Mouse (Mus musculus): ENCODE data around the gene Aqp5. TPM values are rescaled to one million over a fixed set of nuclear protein-coding genes. Genes with fewer than 3 reads are reported as not detected.
A peak's percentile ranks its signal among the peaks of the same experiment; 100 is the strongest.

Aqp5 gene
- 1.6 and 2.9 TPM in 2 replicates for total RNA-seq (2012; rRNA removed)

GRCm38 (mm10) chr15:99590429-99591084 is at the start of gene Aqp5:
Gene Aqp5, plus strand, starts transcription at chr15:99590782.
- no peak for TF ChIP-seq HCFC1 (IDR thresholded peaks at IDR 0.05; ENCODE audit: borderline replicate concordance, insufficient read depth, low read length)
- TF ChIP-seq CHD2 (IDR thresholded peaks at IDR 0.05; ENCODE audit: low read depth, low read length), result no peak
- no peak for TF ChIP-seq ZNF384 (IDR thresholded peaks at IDR 0.05; ENCODE audit: low read depth, low read length)
- no peak for TF ChIP-seq ZC3H11A (IDR thresholded peaks at IDR 0.05; ENCODE audit: borderline replicate concordance, low read depth, low read length)
- no peak for TF ChIP-seq MAFK (IDR thresholded peaks at IDR 0.05; ENCODE audit: insufficient read depth, low read depth, low read length)
- Histone ChIP-seq H3K9me3 (ENCODE audit: control insufficient read depth, insufficient read depth, low read depth, low read length) (no peaks in the 10 kb centered on the region), H3K4me3 (ENCODE audit: insufficient read depth in 1 of 2, low read depth in 1 of 2, low read length in 2 of 2, poor library complexity in 1 of 2, severe bottlenecking in 1 of 2) (peak within 1 kb of the TSS; percentile 69 to 70), H3K9ac (ENCODE audit: insufficient read depth, low read depth, low read length, poor library complexity, severe bottlenecking) (peak within 1 kb of the TSS; percentile 64), H3K36me3 (ENCODE audit: control insufficient read depth, insufficient read depth, low read length, poor library complexity, severe bottlenecking) (no peaks in the 10 kb centered on the region), H3K27ac (ENCODE audit: insufficient read depth, low read depth, low read length, poor library complexity, severe bottlenecking) (no peak within 1 kb of the TSS), H3K4me1 (ENCODE audit: control insufficient read depth in 2 of 2, insufficient read depth in 2 of 2, low read length in 2 of 2, poor library complexity in 1 of 2) (peaks cover 0 to 3% of the 10 kb centered on the region in 2 experiments; a peak in 1 of 4 replicates)
- in situ Hi-C loops (cut with MboI; ENCODE audit: low sequenced_read_pairs in 2 of 2, unreplicated experiment in 2 of 2), result no loop called here
- DNase-seq (ENCODE audit: low read depth, low spot score), result no peak

GRCm38 (mm10) chr15:99544047-99544446 is 46.5 kb upstream of the Aqp5 start:
- no peak overlapping the region for H3K4me3 ChIP-seq (ENCODE audit: insufficient read depth in 1 of 2, low read depth in 1 of 2, low read length in 2 of 2, poor library complexity in 1 of 2, severe bottlenecking in 1 of 2)
- DNase-seq (ENCODE audit: low read depth, low spot score), result no peak
- peaks cover 0 to 3% of the 10 kb centered on the region in 2 experiments; a peak in 3 of 4 replicates for H3K4me1 ChIP-seq (ENCODE audit: control insufficient read depth in 2 of 2, insufficient read depth in 2 of 2, low read length in 2 of 2, poor library complexity in 1 of 2)
- H3K27ac ChIP-seq (ENCODE audit: insufficient read depth, low read depth, low read length, poor library complexity, severe bottlenecking), result no peak overlapping the region
- no peaks in the 10 kb centered on the region for H3K36me3 ChIP-seq (ENCODE audit: control insufficient read depth, insufficient read depth, low read length, poor library complexity, severe bottlenecking)
- in situ Hi-C loops (cut with MboI; ENCODE audit: low sequenced_read_pairs in 2 of 2, unreplicated experiment in 2 of 2), result no loop called here
- TF ChIP-seq MAFK (IDR thresholded peaks at IDR 0.05; ENCODE audit: insufficient read depth, low read depth, low read length), result no peak
- no peak for TF ChIP-seq CHD2 (IDR thresholded peaks at IDR 0.05; ENCODE audit: low read depth, low read length)
- TF ChIP-seq ZC3H11A (IDR thresholded peaks at IDR 0.05; ENCODE audit: borderline replicate concordance, low read depth, low read length), result no peak
- no peak for TF ChIP-seq HCFC1 (IDR thresholded peaks at IDR 0.05; ENCODE audit: borderline replicate concordance, insufficient read depth, low read length)
- no peak for TF ChIP-seq ZNF384 (IDR thresholded peaks at IDR 0.05; ENCODE audit: low read depth, low read length)
- no peak overlapping the region for H3K9ac ChIP-seq (ENCODE audit: insufficient read depth, low read depth, low read length, poor library complexity, severe bottlenecking)
- H3K9me3 ChIP-seq (ENCODE audit: control insufficient read depth, insufficient read depth, low read depth, low read length), result no peaks in the 10 kb centered on the region

GRCm38 (mm10) chr15:99546596-99546995 is 44.0 kb upstream of the Aqp5 start:
- in situ Hi-C loops (cut with MboI; ENCODE audit: low sequenced_read_pairs in 2 of 2, unreplicated experiment in 2 of 2), result no loop called here
- H3K27ac ChIP-seq (ENCODE audit: insufficient read depth, low read depth, low read length, poor library complexity, severe bottlenecking), result no peak overlapping the region

GRCm38 (mm10) chr15:99547732-99548131 is 42.9 kb upstream of the Aqp5 start:
- no peak for TF ChIP-seq CHD2 (IDR thresholded peaks at IDR 0.05; ENCODE audit: low read depth, low read length)
- no peak for TF ChIP-seq MAFK (IDR thresholded peaks at IDR 0.05; ENCODE audit: insufficient read depth, low read depth, low read length)
- Histone ChIP-seq H3K4me3 (ENCODE audit: insufficient read depth in 1 of 2, low read depth in 1 of 2, low read length in 2 of 2, poor library complexity in 1 of 2, severe bottlenecking in 1 of 2) (no peak overlapping the region), H3K36me3 (ENCODE audit: control insufficient read depth, insufficient read depth, low read length, poor library complexity, severe bottlenecking) (no peaks in the 10 kb centered on the region), H3K9ac (ENCODE audit: insufficient read depth, low read depth, low read length, poor library complexity, severe bottlenecking) (no peak overlapping the region), H3K9me3 (ENCODE audit: control insufficient read depth, insufficient read depth, low read depth, low read length) (no peaks in the 10 kb centered on the region), H3K27ac (ENCODE audit: insufficient read depth, low read depth, low read length, poor library complexity, severe bottlenecking) (no peak overlapping the region), H3K4me1 (ENCODE audit: control insufficient read depth in 2 of 2, insufficient read depth in 2 of 2, low read length in 2 of 2, poor library complexity in 1 of 2) (peaks cover 2 to 15% of the 10 kb centered on the region in 2 experiments; a peak in 3 of 4 replicates)
- in situ Hi-C loops (cut with MboI; ENCODE audit: low sequenced_read_pairs in 2 of 2, unreplicated experiment in 2 of 2), result no loop called here
- no peak for DNase-seq (ENCODE audit: low read depth, low spot score)

More at GRCm38 (mm10) chr15:99546596-99546995, 44.0 kb upstream of the Aqp5 start:
- TF ChIP-seq ZC3H11A (IDR thresholded peaks at IDR 0.05; ENCODE audit: borderline replicate concordance, low read depth, low read length), result no peak
- no peak for TF ChIP-seq MAFK (IDR thresholded peaks at IDR 0.05; ENCODE audit: insufficient read depth, low read depth, low read length)
- TF ChIP-seq CHD2 (IDR thresholded peaks at IDR 0.05; ENCODE audit: low read depth, low read length), result no peak
- no peak for TF ChIP-seq HCFC1 (IDR thresholded peaks at IDR 0.05; ENCODE audit: borderline replicate concordance, insufficient read depth, low read length)
- TF ChIP-seq ZNF384 (IDR thresholded peaks at IDR 0.05; ENCODE audit: low read depth, low read length), result no peak
- no peaks in the 10 kb centered on the region for H3K9me3 ChIP-seq (ENCODE audit: control insufficient read depth, insufficient read depth, low read depth, low read length)
- no peak for DNase-seq (ENCODE audit: low read depth, low spot score)
- no peak overlapping the region for H3K9ac ChIP-seq (ENCODE audit: insufficient read depth, low read depth, low read length, poor library complexity, severe bottlenecking)
- no peak overlapping the region for H3K4me3 ChIP-seq (ENCODE audit: insufficient read depth in 1 of 2, low read depth in 1 of 2, low read length in 2 of 2, poor library complexity in 1 of 2, severe bottlenecking in 1 of 2)
- H3K36me3 ChIP-seq (ENCODE audit: control insufficient read depth, insufficient read depth, low read length, poor library complexity, severe bottlenecking), result no peaks in the 10 kb centered on the region
- H3K4me1 ChIP-seq (ENCODE audit: control insufficient read depth in 2 of 2, insufficient read depth in 2 of 2, low read length in 2 of 2, poor library complexity in 1 of 2), result peaks cover 2 to 15% of the 10 kb centered on the region in 2 experiments; a peak in 3 of 4 replicates
